Mouse (Mus musculus): Measurements from ENCODE around the gene B3gntl1.
"Not testable (repeated sequence)": the region's sequence is repeated elsewhere in the genome, so short reads cannot be mapped to it uniquely, and the experiment has no call there.

Gene B3gntl1

DNA sequence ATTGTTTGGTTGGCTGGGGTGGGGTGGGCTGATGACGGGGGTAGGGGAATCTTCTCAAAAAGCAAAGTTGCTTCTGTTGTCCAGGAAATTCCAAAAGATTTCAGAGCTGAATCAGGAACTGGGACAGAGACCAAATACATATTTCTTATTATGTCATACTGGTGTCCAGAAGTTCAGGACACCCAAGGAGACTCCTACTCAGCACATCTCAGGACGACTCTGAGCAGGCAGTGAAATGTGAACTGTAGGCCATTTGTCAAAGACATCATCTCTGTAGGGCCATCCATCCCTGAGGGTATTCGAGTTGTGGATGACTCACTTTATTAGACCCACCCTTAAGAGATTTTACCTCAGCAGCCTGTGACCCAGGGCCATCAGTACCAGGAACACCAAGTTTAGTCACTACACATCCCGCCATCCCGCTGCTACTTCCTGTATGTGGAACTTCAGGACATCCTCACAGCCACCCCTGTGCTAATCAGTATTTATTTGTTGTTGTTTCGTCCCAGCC lies 12.6 kb upstream of the B3gntl1 start:
- in situ Hi-C loops (cut with MseI, MboI), result no loop called here

DNA sequence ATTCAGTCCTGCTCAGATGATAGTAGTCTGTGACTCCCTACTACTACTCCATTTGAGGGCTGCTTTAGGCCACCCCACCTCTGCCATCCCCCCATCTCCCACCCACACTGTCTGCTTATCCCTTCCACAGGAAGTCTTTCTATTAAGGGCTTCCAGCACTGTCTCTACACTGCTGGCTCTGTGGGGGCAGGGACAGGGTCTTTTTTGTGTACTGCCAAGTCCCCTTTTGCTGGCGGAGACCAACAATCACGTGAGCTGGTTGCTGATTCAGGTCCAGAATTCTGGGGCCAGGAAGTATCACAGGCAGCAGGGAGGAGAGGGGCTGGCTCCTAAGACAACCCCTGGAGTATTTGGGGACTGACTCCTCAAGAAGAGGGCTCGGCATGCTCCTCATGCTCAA lies 10.3 kb upstream of the B3gntl1 start:
- in situ Hi-C loops (cut with MseI, MboI), result no loop called here

DNA sequence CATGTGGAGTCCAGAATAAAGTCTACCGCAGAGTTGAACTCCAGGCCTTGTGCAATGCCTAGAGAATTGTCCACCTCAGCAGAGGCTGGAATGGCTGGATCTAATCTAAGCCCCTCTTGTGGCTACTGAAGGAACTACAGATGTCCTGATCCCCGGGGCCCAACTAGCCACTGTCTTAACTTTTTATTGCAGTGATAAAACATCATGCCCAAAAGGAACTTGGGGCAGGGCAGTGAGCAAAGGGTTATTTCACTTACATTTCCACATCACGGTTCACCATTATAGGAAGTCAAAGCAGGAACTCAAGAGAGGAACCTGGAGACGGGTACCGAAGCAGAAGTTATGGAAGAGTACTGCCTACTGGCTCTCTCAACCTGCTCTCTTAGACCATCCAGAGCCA lies 7.8 kb upstream of the B3gntl1 start:
- in situ Hi-C loops (cut with MseI, MboI), result no loop called here

DNA sequence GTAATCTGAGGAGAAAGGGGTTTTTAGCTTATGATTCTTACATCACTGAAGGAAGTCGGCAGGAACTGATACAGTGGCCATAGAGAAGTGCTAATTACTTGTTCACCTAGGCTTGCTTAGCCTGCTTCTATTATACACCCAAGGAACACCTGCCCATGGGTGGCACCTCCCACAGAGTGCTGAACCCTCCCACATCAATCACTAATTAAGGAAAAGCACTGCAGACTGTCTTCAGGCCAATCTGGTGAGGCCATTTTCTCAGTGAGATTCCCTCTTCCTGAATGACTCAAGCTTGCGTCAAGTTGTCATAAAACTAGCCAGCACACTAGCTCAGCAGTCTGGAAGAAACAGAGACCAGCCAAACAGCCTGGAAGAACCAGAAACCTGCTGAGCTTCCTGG lies 6.6 kb upstream of the B3gntl1 start:
- in situ Hi-C loops (cut with MseI, MboI), result no loop called here

GRCm38 (mm10) chr11:121676836-121677235 lies 3.9 kb upstream of the B3gntl1 start:
- in situ Hi-C loops (cut with MseI, MboI), result no loop called here

DNA sequence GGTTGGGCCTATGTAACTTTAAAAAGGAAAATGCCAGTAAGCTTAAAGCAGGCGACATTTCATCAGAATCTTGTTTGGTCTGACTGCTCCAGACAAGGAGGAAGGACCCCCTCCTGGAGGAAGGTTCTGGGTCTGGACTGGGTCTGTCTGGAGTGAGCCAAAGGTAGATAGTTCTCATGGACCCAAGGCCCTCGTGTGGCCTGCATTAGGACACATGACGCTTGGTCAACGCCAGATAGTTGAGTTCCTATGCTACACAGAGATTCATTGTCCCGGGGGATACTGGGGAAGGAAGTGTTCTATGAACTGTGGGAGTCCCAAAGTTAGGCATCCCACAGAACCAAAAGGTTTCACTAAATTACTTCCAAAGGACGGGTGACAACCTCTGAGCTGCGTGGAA lies 676 bp upstream of the B3gntl1 start:
- in situ Hi-C loops (cut with MseI, MboI), result no loop called here

- in situ Hi-C loops (cut with MseI, MboI), result no loop called here
Measured at GRCm38 (mm10) chr11:121672312-121672989, 502 bp downstream of the B3gntl1 start.

GRCm38 (mm10) chr11:121670926-121671325 lies 2.0 kb downstream of the B3gntl1 start:
- in situ Hi-C loops (cut with MseI, MboI), result no loop called here

DNA sequence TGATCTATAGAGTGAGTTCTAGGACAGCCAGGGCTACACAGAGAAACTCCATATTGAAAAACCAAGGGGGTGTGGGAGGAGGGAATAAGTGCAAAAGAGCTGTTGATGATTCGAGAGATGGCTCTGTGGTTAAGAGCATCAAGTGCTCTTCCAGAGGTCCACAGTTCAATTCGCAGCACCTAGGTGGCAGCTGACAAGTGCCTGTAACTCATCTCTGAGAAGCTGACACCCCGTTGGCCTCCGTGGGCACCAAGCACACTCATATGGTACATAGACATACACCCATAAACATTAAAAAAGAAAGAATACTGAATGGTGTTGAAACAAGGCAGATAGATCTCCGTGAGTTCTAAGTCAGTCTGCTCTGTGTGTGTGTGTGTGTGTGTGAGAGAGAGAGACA lies 4.2 kb downstream of the B3gntl1 start:
- in situ Hi-C loops (cut with MseI, MboI), result no loop called here

DNA sequence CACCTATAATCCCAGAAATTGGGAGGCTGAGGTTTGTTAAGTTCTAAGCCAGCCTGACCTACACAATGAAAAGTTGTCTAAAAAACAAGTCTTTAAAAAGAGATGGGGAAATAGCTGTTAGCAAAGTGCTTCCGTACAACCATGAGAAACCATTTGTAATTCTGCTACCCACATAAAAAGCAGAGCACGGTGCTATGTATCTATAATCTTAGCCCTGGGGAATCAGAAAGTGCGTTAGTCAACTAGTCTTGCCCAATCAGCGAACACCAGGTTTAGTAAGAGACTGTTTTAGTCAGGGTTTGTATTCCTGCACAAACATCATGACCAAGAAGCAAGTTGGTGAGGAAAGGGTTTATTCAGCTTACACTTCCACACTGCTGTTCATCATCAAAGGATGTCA lies 5.4 kb downstream of the B3gntl1 start:
- in situ Hi-C loops (cut with MseI, MboI), result no loop called here

DNA sequence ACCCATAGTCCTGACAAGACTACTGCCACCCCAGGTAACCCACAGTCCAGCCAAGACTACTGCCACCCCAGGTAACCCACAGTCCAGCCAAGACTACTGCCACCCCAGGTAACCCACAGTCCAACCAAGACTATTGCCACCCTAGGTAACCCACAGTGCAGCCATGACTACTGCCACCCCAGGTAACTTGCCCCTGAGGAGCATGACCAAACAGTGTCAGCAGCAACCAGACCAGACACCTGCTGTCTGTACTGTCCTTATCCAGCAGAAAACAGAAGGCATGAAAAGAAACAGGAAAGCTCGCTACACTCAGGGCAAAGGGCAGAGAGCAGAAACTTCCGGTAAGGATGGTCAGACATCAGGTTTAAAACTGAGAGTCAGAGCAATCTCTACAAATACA lies 11.8 kb downstream of the B3gntl1 start:
- in situ Hi-C loops (cut with MseI, MboI), result no loop called here

GRCm38 (mm10) chr11:121660604-121661003 lies 12.3 kb downstream of the B3gntl1 start:
- in situ Hi-C loops (cut with MseI, MboI), result not testable (repeated sequence)

DNA sequence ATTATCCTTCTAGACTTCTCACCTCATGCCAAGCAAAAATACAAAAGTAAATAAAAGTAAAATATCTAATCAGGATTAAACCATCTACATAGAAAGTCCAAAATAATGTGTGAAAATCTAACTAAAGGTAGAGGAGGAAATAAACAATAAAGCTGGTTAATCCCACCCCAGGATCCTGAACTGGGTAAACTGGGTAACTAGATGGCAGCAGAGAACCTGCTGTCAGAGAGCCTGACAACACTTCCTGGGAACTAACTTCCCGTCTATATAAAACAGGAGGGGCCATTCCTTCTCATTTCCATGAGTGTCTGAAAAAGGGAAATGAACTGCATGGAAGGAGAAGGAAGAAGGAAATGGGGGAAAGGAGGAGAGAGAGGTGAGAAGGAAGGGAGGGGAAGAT lies 14.8 kb downstream of the B3gntl1 start:
- in situ Hi-C loops (cut with MseI, MboI), result loop anchor here in 1 of 2 experiments (10.0 kb wide), 1 partner anchor 147 kb away; no protein-coding TSS in a partner anchor

GRCm38 (mm10) chr11:121655807-121656511 lies 17.0 kb downstream of the B3gntl1 start:
- in situ Hi-C loops (cut with MseI, MboI), result loop anchor here in 1 of 2 experiments (10.0 kb wide), 1 partner anchor 149 kb away; no protein-coding TSS in a partner anchor

DNA sequence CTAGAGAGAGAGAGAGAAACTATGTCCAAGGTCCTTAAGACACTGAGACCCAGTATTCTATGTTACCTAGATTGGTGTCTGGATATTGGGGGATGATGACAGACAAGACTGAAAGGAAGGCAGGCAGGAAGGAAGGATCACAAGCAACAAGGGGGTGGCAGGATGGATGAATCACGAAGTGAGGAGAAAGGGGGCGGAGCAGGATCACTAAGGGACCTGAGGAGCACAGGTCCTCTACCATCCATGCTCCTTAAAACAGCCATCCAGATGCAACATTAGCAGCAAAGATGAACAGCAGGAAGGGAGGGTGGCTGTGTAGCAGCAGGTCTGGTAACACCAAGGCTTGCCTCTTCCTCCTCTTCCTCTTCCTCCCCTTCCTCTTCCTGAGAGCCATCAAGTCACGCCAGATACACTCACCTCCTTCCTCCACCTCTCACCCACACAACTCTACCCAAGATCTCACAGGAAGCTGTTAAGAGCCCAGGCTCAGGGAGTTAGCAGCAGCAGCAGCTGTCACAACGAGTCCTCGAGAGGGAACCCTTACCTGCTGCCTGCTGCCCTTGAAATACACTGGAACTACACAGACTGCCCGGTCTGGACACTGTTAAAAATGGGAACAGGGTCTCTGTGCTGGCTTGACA lies 17.7 kb downstream of the B3gntl1 start:
- in situ Hi-C loops (cut with MseI, MboI), result loop anchor here in 1 of 2 experiments (10.0 kb wide), 1 partner anchor 150 kb away; no protein-coding TSS in a partner anchor

- in situ Hi-C loops (cut with MseI, MboI), result loop anchor here in 1 of 2 experiments (10.0 kb wide), 1 partner anchor 150 kb away; no protein-coding TSS in a partner anchor
Measured at GRCm38 (mm10) chr11:121654406-121654945, 18.5 kb downstream of the B3gntl1 start.

DNA sequence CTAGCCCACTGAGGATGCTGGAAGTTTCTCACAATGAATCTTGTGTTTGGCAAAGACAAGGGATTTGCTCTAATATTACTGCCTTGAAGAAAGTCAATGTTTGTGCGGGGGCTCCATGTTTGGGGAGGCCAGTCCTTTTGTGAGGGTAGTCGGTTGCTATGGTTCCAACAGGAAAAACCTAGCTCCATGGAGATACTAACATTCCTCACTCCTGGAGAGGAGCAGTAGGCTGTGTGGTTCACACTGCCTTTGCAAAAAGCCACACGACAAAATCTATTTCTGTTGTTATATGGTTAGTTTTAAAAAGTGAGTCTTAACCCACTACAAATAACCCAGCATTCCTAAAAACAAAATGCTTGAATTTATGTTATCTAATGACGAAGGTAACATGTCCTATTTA lies 19.3 kb downstream of the B3gntl1 start:
- in situ Hi-C loops (cut with MseI, MboI), result loop anchor here in 1 of 2 experiments (10.0 kb wide), 1 partner anchor 151 kb away; no protein-coding TSS in a partner anchor

DNA sequence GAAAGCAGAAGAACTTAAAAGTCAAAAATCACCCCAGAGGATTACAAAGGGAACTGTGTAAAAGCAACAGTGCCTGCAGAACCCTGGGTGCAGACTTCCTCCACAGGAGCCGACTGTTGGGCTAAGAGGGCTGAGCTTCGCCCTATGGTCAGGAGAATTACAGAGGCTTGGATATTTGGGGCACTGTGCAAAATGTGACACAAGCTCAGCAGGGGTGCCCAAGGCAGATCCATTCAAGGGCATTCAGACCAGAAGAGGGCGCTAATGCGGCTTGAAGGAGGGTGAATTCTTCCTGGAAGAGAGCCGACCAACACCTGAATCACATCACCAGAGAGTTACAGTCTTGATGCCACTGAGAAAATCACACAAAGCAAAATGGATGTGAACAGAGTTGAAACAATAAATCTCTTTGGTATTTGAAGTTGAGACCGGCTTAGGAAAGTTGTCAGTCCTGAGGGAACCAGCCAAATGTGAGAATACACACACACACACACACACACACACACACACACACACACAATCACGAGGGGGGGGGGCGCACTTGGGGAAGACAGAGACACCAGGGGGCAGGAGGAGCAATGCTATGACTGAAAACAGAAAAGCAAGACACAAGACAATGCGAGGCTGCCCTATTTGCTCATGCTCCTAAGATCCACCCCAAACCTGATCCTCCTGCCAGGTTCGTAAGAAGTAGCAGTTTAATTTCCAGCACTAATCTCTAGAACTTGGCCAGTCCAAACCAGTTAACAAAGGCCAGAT lies 20.2 kb downstream of the B3gntl1 start:
- in situ Hi-C loops (cut with MseI, MboI), result loop anchor here in 1 of 2 experiments (10.0 kb wide), 1 partner anchor 152 kb away; no protein-coding TSS in a partner anchor

DNA sequence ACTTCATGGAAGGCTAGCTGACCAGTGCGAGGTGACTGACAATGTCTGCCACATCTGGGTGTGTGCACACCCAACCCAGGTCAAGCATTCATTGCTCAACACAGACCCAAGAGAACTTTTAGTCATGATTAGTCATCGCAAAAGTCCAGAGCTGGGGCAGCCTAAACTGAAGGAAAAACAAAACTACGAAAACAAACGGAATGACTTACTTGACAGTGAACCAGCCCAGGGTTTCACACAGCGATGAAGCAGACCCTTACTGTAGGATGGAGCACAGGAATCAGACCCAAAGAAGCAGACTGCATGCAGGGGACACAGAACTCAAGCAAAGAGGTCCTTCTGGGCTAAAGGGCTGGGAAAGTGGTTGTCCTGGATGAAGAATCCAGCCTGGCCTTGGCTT lies 21.0 kb downstream of the B3gntl1 start:
- in situ Hi-C loops (cut with MseI, MboI), result loop anchor here in 1 of 2 experiments (10.0 kb wide), 1 partner anchor 153 kb away; no protein-coding TSS in a partner anchor

DNA sequence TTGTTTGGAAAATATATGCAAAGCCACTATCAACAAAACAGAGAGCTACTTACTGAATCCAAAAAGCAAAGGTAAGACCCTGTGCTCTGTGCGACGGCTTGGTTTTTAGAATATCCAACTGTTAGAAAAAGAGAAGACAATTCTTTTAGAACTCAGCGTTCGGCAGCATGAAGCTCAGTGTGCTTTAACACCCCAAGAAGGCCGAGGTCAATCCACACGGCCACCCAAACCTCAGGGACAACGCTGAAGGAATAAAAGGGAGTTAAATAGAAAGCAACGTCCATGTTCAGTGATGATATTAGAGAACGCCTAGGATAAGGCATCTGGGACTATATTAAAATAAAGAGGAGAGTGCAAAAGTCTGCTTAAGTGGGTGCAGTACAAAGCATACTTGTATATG lies 21.4 kb downstream of the B3gntl1 start:
- in situ Hi-C loops (cut with MseI, MboI), result loop anchor here in 1 of 2 experiments (10.0 kb wide), 1 partner anchor 153 kb away; no protein-coding TSS in a partner anchor

DNA sequence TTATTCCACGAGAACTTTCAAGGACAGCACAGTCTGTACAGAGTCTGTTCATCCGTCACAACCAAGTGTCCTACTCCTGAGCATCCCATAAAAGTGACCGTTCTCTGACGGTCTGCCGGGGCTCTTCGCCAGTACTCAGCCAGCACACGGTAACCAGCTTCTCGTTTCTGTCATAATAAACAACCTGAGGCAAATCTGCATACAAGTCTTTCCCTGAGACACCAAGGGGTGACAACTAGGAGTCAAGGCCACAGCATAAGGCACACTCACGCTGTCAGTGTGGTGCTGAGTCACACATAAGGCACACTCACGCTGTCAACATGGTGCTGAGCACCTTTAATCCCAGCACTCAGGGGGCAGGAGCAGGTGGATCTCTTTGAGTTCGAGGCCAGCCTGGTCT lies 22.3 kb downstream of the B3gntl1 start:
- in situ Hi-C loops (cut with MseI, MboI), result loop anchor here in 1 of 2 experiments (10.0 kb wide), 1 partner anchor 154 kb away; no protein-coding TSS in a partner anchor
